Mouse (Mus musculus) CD4-positive helper T cell, adult 2 months (primary cell): ENCODE measurements around the gene Smarcc1.
"Not testable (repeated sequence)": the region's sequence is repeated elsewhere in the genome, so short reads cannot be mapped to it uniquely, and the experiment has no call there.

Experiments used
- DNase-seq: peaks from one replicate; pipeline ENCODE4 v3.0.0-alpha.2; 2012; ENCODE audit warnings: low read depth, missing footprints, low spot score

The Smarcc1 gene

DNA sequence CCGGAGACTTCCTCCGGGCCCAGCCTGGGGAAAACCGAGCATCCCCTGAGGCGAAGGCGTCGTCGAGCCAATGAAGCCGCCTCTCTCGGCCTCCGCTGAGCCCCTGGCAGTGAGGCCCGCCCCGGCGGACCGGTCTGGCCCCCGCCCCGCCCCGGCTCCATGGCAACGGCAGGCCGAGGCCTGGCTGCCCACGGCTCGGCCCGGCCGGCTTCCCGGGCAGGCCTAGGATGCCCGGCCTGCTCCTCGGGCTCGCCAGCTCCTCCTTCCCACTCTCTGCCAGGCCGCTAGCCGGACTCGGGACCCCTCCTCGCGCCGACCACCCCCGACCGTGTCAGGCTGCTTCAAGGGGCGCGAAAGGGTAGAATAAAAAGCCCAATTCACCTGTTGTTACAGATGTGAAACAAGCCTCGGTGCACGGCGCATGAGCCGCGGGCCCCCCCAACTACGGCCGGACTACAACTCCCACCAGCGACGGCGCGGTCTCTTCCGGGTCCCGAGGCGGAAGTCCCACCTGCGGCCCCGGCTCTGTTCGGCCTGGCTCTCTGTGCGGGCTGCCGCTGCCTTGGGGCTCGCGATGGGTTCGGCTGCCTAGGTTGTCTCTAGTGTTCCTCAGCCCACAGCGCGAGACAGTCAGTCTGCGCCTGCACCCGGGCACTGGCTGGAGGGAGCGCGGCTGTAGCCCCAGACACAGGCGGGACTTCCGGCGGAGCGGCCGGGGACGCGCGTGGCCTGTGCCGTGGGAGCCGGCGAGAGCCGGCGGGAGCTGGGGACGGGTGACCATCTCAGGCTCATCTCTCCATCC is at the start of gene Smarcc1:
Gene Smarcc1, plus strand, starts transcription at position 732 of the 802 bp plus-strand sequence.
- peak; percentile 87 for DNase-seq

DNA sequence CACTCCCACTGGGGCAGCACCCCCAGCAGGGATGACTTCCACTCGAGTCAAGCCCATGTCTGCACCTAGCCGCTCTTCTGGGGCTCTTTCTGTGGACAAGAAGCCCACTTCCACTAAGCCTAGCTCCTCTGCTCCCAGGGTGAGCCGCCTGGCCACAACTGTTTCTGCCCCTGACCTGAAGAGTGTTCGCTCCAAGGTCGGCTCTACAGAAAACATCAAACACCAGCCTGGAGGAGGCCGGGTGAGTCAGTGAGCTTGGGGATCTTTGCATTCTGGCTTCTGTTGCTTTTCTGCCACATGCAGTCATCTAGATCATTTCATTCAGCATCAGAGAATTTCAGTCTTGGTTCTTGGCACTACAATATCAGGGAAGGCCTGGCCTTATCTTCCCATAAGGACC is 48.8 kb upstream of the Smarcc1 start:
- no peak for DNase-seq

DNA sequence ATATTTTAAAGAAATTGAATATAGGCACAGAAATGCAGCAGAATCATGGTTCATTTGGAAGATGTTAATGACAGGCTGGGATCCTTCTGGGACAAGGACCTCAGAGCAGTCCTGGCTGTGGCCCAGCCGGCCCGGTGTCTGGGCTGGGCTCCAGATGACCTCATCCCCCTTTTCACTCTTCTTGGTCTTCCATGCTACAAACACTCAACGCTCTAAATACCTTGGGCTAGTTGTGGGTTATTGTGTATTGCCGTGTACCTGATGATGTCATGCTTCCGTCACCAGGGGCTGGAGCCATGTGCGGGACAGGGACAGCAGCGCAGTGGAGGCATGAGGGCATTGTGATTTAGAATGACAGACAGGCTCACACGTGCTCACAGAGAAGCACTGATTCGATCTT is 47.1 kb upstream of the Smarcc1 start:
- no peak for DNase-seq

DNA sequence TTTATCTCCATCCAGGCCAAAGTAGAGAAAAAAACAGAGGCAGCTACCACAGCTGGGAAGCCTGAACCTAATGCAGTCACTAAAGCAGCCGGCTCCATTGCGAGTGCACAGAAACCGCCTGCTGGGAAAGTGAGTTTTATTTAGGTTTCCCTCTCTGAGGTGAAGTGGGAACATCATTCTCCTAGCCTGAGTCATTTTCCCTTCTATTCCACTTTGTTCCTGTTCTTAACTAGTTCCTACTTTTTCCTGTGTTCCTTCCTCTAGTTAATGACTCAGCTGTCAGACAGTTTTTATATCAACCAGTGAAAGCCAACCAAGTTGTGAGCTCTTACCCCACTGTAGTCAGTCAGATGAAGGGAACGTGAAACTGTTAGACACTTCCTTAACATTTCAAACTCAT is 46.5 kb upstream of the Smarcc1 start:
- no peak for DNase-seq

- DNase-seq, result peak; percentile 66
Observed at GRCm38 (mm10) chr9:110071843-110072242, 45.7 kb upstream of the Smarcc1 start.

GRCm38 (mm10) chr9:110076468-110076867 is 41.0 kb upstream of the Smarcc1 start:
- DNase-seq, result not testable (repeated sequence)

DNA sequence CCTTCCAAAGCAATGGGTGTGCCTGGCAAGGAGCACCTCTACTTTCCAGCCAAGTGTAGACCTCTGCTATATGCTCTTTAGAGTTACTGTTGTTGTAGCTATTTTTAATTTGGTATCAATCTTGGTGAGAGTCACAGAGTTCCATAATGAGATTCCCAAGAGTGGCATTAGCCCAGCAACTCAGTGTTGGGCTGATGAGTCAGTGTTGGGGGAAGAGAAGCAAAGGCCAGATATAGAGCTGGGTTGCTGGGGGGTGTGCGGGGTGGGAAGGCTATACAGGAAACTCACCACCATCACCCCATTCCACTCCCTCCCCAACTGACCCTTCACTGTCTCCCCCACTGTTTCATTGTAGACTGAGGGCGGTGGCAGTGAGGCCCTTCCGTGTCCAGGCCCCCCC is 36.4 kb upstream of the Smarcc1 start:
- DNase-seq, result no peak

GRCm38 (mm10) chr9:110084201-110084964 is 33.1 kb upstream of the Smarcc1 start:
- no peak for DNase-seq

GRCm38 (mm10) chr9:110085693-110086092 is 31.8 kb upstream of the Smarcc1 start:
- DNase-seq, result no peak

DNA sequence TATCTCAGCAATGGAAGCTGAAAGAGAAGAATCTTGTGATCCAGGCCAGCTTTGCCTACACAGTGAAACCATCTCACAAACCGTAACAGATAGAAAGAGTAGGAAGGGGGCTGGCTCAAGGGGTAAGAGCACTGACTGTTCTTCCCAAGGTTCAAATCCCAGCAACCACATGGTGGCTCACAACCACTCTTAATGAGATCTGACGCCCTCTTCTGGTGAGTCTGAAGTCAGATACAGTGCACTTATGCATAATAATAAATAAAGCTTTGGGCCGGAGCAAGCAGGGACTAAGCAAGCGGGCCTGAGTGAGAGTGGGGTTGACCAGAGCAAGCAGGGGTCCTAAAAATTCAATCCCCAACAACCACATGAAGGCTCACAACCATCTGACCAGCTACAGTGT is 24.2 kb upstream of the Smarcc1 start:
- no peak for DNase-seq

DNA sequence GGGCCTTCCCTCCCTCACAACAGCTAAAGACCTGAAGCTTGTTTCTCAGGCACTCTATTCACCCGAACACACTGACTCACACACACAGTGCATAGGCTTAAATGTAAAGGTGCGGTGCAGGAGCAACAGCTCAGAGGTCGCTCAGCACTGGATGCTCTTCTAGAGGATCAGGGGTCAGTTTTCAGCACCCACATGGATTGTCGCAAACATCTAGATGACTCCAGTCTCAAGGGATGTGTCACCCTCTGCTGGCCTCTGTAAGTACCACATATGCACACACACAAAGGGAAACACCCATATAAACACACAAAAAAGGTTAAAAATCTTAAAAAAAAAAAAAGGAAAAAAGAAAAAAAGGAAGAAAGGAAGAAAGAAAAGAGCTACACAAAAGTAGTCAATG is 22.7 kb upstream of the Smarcc1 start:
- no peak for DNase-seq

- DNase-seq, result no peak
Observed at GRCm38 (mm10) chr9:110097791-110098190, 19.7 kb upstream of the Smarcc1 start.

DNA sequence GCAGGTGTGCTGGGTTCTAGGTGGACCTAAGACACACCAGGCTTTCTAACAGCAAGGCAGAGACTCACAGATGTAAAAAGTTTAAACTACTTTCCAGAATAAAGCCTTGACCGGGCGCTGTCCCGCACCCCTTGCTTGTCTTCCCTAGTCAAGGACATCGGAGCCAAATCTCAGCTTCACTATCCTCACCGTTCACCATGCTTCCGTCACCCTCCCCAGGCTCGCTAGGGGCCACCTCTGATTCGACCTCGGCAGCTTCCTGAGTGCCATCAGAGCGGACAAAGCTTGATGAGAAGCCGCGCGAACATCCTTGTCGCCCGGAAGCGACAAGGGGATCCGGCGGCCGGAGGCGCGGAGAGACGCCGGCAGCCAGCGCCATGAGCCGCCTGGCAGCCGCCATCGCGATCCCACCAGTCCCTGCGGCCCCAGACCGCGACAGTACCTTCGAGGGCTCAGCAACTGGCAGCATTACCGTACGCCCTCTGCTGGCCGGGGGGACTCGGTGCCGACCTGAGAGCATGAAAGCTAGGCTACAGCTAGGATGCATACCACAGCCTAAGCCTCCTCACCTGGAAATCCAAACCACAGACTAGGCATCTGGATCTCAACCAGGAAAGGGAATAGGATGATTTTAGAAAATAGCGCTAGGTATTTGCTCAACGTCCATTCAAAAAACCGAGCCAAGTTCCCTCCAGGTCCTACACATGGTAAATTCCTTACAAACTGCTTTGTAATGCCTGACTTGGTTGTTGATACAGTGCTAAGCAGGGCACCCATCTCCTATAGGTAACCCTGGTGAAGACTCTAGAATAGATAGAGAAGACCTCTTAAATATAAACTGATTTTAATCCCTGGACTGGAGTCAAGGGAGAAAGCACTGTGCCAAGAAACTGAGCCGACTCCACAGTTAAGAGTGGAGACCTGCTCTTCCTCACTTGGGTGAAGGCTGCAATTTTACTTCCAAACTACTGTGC is 16.6 kb upstream of the Smarcc1 start:
- peak; percentile 90 for DNase-seq

GRCm38 (mm10) chr9:110116353-110116976 is 1.0 kb upstream of the Smarcc1 start:
- no peak for DNase-seq

- DNase-seq, result no peak
Observed at GRCm38 (mm10) chr9:110117779-110118139, 251 bp downstream of the Smarcc1 start, which contains the start of gene Dhx30. TSS of gene Dhx30 (minus strand) at chr9:110117830.

GRCm38 (mm10) chr9:110118249-110118648 is 741 bp downstream of the Smarcc1 start:
- no peak for DNase-seq

- DNase-seq, result no peak
Observed at GRCm38 (mm10) chr9:110121424-110121823, 3.9 kb downstream of the Smarcc1 start.

DNA sequence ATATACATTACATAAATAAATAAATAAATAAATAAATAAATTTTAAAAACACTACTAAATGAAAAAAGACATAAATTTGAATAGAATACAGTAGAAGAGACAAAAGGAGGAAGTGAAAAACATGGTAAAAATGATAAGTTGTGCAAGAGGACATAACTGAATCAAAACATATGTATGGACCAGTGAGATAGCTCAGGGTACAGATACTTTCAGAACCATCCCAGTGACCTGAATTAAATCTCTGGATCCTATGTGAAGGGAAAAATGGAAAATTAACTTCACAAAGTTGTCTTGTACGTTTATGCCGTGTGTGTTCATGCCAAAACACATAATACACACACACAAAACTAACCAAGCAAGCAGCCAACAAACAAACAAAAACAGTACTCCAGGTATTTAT is 5.8 kb downstream of the Smarcc1 start:
- no peak for DNase-seq

DNA sequence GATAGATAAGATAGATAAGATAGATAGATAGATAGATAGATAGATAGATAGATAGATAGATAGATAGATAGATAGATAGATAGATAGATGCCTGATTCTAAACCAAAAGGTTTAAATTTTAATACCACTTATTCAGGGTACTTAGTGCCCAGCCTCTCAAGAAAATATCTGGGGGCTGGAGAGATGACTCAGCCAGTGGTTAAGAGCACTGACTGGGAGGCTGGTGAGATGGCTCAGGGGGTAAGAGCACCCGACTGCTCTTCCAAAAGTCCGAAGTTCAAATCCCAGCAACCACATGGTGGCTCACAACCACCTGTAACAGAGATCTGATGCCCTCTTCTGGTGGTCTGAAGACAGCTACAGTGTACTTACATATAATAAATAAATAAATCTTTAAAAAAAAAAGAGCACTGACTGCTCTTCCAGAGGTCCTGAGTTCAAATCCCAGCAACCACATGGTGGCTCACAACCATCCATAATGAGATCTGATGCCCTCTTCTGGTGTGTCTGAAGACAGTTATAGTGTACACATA is 6.6 kb downstream of the Smarcc1 start:
- not testable (repeated sequence) for DNase-seq

DNA sequence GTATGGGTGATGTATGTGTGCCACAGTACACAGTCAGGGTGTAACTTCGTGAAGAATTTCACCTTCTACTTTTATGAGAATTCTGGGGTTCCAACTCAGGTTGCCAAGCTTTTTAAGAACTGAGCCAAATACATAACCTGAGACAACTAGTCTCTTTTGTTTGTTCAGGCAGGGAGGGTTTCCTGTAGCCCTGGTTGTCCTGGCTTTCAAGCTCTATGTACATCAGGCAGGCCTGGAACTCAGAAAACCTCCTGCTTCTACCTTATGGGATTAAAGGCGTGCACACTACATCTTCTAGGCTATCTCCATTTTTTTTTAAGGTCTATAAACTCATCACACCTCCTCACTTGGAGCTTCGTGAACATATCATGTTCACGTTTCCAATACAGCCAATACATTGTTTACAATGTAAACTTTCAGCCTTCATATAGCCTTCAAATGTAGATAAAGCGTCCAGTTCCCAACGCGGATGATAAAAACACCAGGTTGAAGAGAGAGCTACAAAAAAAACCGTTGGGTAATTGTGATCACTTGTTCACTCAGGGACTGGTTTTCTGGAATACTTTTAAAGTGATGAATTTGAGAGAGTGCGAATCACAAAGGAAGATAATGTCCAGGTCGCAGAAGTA is 13.5 kb downstream of the Smarcc1 start:
- DNase-seq, result no peak
